12 mouse cellular contexts compared by ENCODE assay signal in the genomic region with DNA sequence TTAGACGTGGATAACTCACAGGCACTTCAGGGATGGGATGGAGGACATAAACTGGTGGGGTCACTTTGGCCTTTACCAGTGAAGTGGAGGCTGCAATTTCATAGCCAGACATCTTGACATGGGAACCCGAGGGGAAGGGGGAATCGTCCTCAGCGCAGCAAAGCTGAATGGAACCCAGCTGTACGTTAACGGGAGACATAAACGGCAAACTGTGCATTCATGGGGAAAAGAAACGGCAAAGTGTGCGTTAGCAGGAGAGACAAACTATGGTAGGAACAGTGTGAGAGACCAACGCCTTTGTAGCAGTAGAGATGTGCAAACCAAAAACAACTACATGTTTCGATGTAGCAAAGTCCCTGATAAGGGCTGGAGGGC.
DNase-seq lines count a peak whose midpoint lies in the region; ATAC-seq and TF ChIP-seq lines count a peak whose summit lies in the region.
"Had no signal": no experiment of that assay in that cellular context is flagged by ENCODE, and none has a peak within 500 bp of the region (broad histone marks: within the 10 kb centered on the region; RNA-seq: fewer than 3 reads in every experiment).

No protein-coding gene starts in this region.

- no peak overlapping the region for H3K9ac ChIP-seq in heart, embryonic 12.5 days
- no peak overlapping the region for H3K9ac ChIP-seq in lung, embryonic 15.5 days
- peak overlapping the region; percentile 55 for H3K9ac ChIP-seq in liver, embryonic 13.5 days
- H3K9ac ChIP-seq: forebrain, postnatal 0 days; kidney, embryonic 15.5 days had no signal

- H3K27ac ChIP-seq in heart, embryonic 12.5 days (ENCODE audit: poor library complexity, severe bottlenecking), result peak overlapping the region; percentile 34; the same call in 1 of the 2 replicates
- no peak overlapping the region for H3K27ac ChIP-seq in lung, embryonic 15.5 days
- H3K27ac ChIP-seq in liver, embryonic 13.5 days, result peak overlapping the region; percentile 56
- H3K27ac ChIP-seq: kidney, embryonic 15.5 days had no signal

- no peak for TF ChIP-seq POLR2A in lung, adult 2 months (IDR thresholded peaks at IDR 0.05; ENCODE audit: borderline replicate concordance, extremely low read depth, low read depth, low read length)

- no peaks in the 10 kb centered on the region for H3K36me3 ChIP-seq in heart, embryonic 12.5 days
- H3K36me3 ChIP-seq in lung, embryonic 15.5 days, result no peaks in the 10 kb centered on the region
- no peaks in the 10 kb centered on the region for H3K36me3 ChIP-seq in liver, embryonic 13.5 days
- H3K36me3 ChIP-seq: kidney, embryonic 15.5 days had no signal

- WGBS in heart, embryonic 12.5 days, result 75% methylated on average over 11 of the region's 11 CpGs
- 56% methylated on average over 11 of the region's 11 CpGs for WGBS in lung, embryonic 15.5 days
- 66% methylated on average over 11 of the region's 11 CpGs for WGBS in lung, adult 2 months
- 30% methylated on average over 11 of the region's 11 CpGs for WGBS in liver, embryonic 13.5 days (ENCODE audit: insufficient replicate concordance)

- H3K27me3 ChIP-seq in heart, embryonic 12.5 days (replicated peaks), result no peaks in the 10 kb centered on the region
- no peaks in the 10 kb centered on the region for H3K27me3 ChIP-seq in lung, embryonic 15.5 days
- no peaks in the 10 kb centered on the region for H3K27me3 ChIP-seq in liver, embryonic 13.5 days
- H3K27me3 ChIP-seq: kidney, embryonic 15.5 days had no signal

- H3K4me1 ChIP-seq in heart, embryonic 12.5 days (replicated peaks), result no peaks in the 10 kb centered on the region
- H3K4me1 ChIP-seq in lung, embryonic 15.5 days, result 0 out of 2 replicates have a peak, but pooled peaks cover 3% of the 10 kb centered on the region
- H3K4me1 ChIP-seq in lung, adult 2 months (ENCODE audit: control insufficient read depth, insufficient read depth, low read length), result no peaks in the 10 kb centered on the region
- peaks cover 37% of the 10 kb centered on the region for H3K4me1 ChIP-seq in liver, embryonic 13.5 days (replicated peaks)
- H3K4me1 ChIP-seq: kidney, embryonic 15.5 days had no signal

- no peak; the same call in 1 of the 2 replicates for ATAC-seq in heart, embryonic 12.5 days (ENCODE audit: insufficient number of reproducible peaks, low FRiP score)
- no peak for ATAC-seq in lung, embryonic 15.5 days (ENCODE audit: borderline replicate concordance, extremely low read depth, low FRiP score, low TSS enrichment)
- ATAC-seq in liver, embryonic 13.5 days (ENCODE audit: low read depth), result no peak

- H3K4me2 ChIP-seq in heart, embryonic 12.5 days, result peak overlapping the region; percentile 38
- 0 out of 2 replicates have a peak overlapping the region, but pooled peaks have one; percentile 26 for H3K4me2 ChIP-seq in lung, embryonic 15.5 days
- H3K4me2 ChIP-seq in liver, embryonic 13.5 days, result peak overlapping the region; percentile 66
- H3K4me2 ChIP-seq: kidney, embryonic 15.5 days had no signal

- no peak for TF ChIP-seq CTCF in lung, adult 2 months (IDR thresholded peaks at IDR 0.05; ENCODE audit: insufficient read depth, low read length)

- H3K4me3 ChIP-seq in heart, embryonic 12.5 days, result no peak overlapping the region
- H3K4me3 ChIP-seq in lung, embryonic 15.5 days, result no peak overlapping the region
- H3K4me3 ChIP-seq in lung, adult 2 months (replicated peaks; ENCODE audit: extremely low read depth, low read depth, low read length), result no peak overlapping the region
- peak overlapping the region; percentile 37 for H3K4me3 ChIP-seq in liver, embryonic 13.5 days (replicated peaks)
- H3K4me3 ChIP-seq: kidney, embryonic 15.5 days; myocyte had no signal

- no peak for DNase-seq in heart, adult 9 months (ENCODE audit: low spot score in 2 of 2)
- no peak for DNase-seq in lung, adult 2 months
- peak; percentile 32 for DNase-seq in cerebellum, adult 8-10 months
- DNase-seq in liver, embryonic 13.5 days, result no peak
- no peak for DNase-seq in embryo, embryonic 10.5 days (ENCODE audit: low spot score)
- no peak for DNase-seq in yolk sac, embryonic 10.5 days (ENCODE audit: low spot score)
- DNase-seq: forebrain, postnatal 0 days; heart, postnatal 10 days had no signal

- H3K9me3 ChIP-seq in heart, embryonic 12.5 days (replicated peaks), result no peaks in the 10 kb centered on the region
- H3K9me3 ChIP-seq in lung, embryonic 15.5 days, result no peaks in the 10 kb centered on the region
- H3K9me3 ChIP-seq in liver, embryonic 13.5 days (replicated peaks), result no peaks in the 10 kb centered on the region
- H3K9me3 ChIP-seq: kidney, embryonic 15.5 days had no signal
